Comparison of ENCODE assay signal across 16 mouse cellular contexts in the genomic region with DNA sequence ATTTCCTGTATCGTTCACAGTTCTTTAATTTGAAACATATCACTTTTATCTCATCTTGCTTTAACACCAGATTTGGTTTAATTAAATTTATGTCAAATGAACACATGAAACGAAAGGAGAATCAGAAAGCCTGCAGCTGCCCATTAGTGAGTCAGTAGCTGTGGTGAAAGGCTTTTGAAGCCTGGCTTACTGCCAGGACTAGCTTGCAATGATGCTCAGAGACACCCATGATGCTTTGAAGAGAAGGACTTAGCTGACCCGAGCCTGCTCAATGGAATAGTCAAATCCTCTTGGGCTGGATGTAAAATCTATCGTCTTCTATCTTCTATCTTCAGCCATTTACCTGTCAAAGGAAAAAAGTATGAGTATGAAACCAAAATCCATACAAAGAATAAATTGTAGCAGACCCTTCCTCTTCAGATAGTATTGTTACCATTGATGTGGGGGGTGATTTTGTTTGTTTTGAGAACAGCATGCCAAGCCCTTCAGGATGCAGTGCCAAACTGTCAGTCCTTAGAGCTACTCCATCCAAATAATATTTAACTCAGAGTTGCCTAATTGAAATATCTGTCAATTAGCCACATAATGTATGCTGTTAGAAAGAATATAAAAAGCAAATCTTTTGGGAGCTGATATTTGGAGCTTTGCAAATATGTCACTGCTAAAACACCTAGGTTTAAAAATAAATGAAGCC.
DNase-seq lines count a peak whose midpoint lies in the region; ATAC-seq lines count a peak whose summit lies in the region.
"Had no signal": no experiment of that assay in that cellular context is flagged by ENCODE, and none has a peak within 500 bp of the region (broad histone marks: within the 10 kb centered on the region; RNA-seq: fewer than 3 reads in every experiment).

No protein-coding gene starts in this region.

- H3K4me1 ChIP-seq in neural tube, embryonic 14.5 days (ENCODE audit: control insufficient read depth, insufficient read depth, low read length), result no peaks in the 10 kb centered on the region
- no peaks in the 10 kb centered on the region for H3K4me1 ChIP-seq in hindbrain, embryonic 14.5 days (replicated peaks; ENCODE audit: control insufficient read depth, insufficient read depth, low read length)
- H3K4me1 ChIP-seq: embryonic facial prominence, embryonic 15.5 days had no signal

- no peaks in the 10 kb centered on the region for H3K36me3 ChIP-seq in neural tube, embryonic 14.5 days (ENCODE audit: control insufficient read depth, insufficient read depth, low read length)
- H3K36me3 ChIP-seq in hindbrain, embryonic 14.5 days (replicated peaks; ENCODE audit: control insufficient read depth, insufficient read depth), result no peaks in the 10 kb centered on the region
- H3K36me3 ChIP-seq: embryonic facial prominence, embryonic 15.5 days had no signal

- no peak overlapping the region for H3K27ac ChIP-seq in neural tube, embryonic 14.5 days (ENCODE audit: low read depth, low read length)
- 0 out of 2 replicates have a peak overlapping the region, but pooled peaks have one; percentile 12 for H3K27ac ChIP-seq in hindbrain, embryonic 14.5 days
- H3K27ac ChIP-seq: embryonic facial prominence, embryonic 15.5 days; heart, adult 2 months had no signal

- no peak overlapping the region for H3K9ac ChIP-seq in neural tube, embryonic 14.5 days (replicated peaks; ENCODE audit: low read depth, low read length)
- H3K9ac ChIP-seq in hindbrain, embryonic 14.5 days, result no peak overlapping the region
- H3K9ac ChIP-seq: embryonic facial prominence, embryonic 15.5 days had no signal

- no peak overlapping the region for H3K4me3 ChIP-seq in neural tube, embryonic 14.5 days (ENCODE audit: low read depth, low read length)
- no peak overlapping the region for H3K4me3 ChIP-seq in hindbrain, embryonic 14.5 days (replicated peaks; ENCODE audit: low read length)
- H3K4me3 ChIP-seq: embryonic facial prominence, embryonic 15.5 days; heart, adult 2 months had no signal

- ATAC-seq in cerebellum, adult (ENCODE audit: insufficient number of reproducible peaks, low FRiP score, low TSS enrichment), result no peak
- ATAC-seq in neural tube, embryonic 14.5 days (ENCODE audit: low read depth), result peak; percentile 57; the same call in 1 of the 2 replicates
- peak; percentile 72; the same call in 1 of the 2 replicates for ATAC-seq in hindbrain, embryonic 14.5 days (ENCODE audit: low FRiP score)

- no peak overlapping the region for H3K4me2 ChIP-seq in neural tube, embryonic 14.5 days (ENCODE audit: low read depth, low read length)
- H3K4me2 ChIP-seq in hindbrain, embryonic 14.5 days (replicated peaks), result no peak overlapping the region
- H3K4me2 ChIP-seq: embryonic facial prominence, embryonic 15.5 days; liver, embryonic 11.5 days had no signal

- no peaks in the 10 kb centered on the region for H3K27me3 ChIP-seq in neural tube, embryonic 14.5 days (ENCODE audit: control insufficient read depth, insufficient read depth, low read length)
- H3K27me3 ChIP-seq in hindbrain, embryonic 14.5 days (ENCODE audit: control insufficient read depth, insufficient read depth, low read length), result no peaks in the 10 kb centered on the region
- H3K27me3 ChIP-seq: embryonic facial prominence, embryonic 15.5 days had no signal

- no peaks in the 10 kb centered on the region for H3K9me3 ChIP-seq in neural tube, embryonic 14.5 days (ENCODE audit: control insufficient read depth, low read length)
- H3K9me3 ChIP-seq in hindbrain, embryonic 14.5 days (ENCODE audit: control insufficient read depth, low read length), result no peaks in the 10 kb centered on the region
- H3K9me3 ChIP-seq: embryonic facial prominence, embryonic 15.5 days had no signal

- 43% methylated on average over 4 of the region's 4 CpGs for WGBS in neural tube, embryonic 14.5 days
- WGBS in hindbrain, embryonic 14.5 days, result 40% methylated on average over 4 of the region's 4 CpGs

- peak; percentile 10 to 12 for DNase-seq in cerebellum, postnatal 36 days
- DNase-seq in neural tube, embryonic 10.5 days (ENCODE audit: extremely low spot score, low spot score), result no peak
- DNase-seq in hindbrain, embryonic 14.5 days (ENCODE audit: low spot score), result peak; percentile 53
- DNase-seq in retina, postnatal 1 day, result peak; percentile 94
- DNase-seq in embryo, embryonic 9.5 days (ENCODE audit: extremely low spot score), result no peak
- DNase-seq in spleen, adult 12 weeks (ENCODE audit: low spot score), result no peak
- DNase-seq: cerebellum, adult 9-11 months; heart, adult 2 months; heart, postnatal 14 days; kidney, adult 11 months; lung, postnatal 14 days; thymus, postnatal 4 days had no signal

Comparison
In these comparisons a context has a peak if more than half of its experiments do, and no peak if none do; other contexts are left out.
1. DNase-seq: peak in cerebellum, postnatal 36 days (2 of 2), hindbrain, embryonic 14.5 days (single experiment) and retina, postnatal 1 day (single experiment); none in neural tube, embryonic 10.5 days (single experiment), embryo, embryonic 9.5 days (single experiment) and spleen, adult 12 weeks (single experiment).